Mouse (Mus musculus) liver, adult (tissue): ENCODE measurements around the gene Gm44973.

Experiments used
- GATA4 ChIP-seq: IDR thresholded peaks from 2 replicates; pipeline ENCODE4 v1.6.1; 2014; ENCODE audit warnings: mild to moderate bottlenecking, low read length; ENCODE audit not compliant: insufficient replicate concordance

Gene Gm44973

DNA sequence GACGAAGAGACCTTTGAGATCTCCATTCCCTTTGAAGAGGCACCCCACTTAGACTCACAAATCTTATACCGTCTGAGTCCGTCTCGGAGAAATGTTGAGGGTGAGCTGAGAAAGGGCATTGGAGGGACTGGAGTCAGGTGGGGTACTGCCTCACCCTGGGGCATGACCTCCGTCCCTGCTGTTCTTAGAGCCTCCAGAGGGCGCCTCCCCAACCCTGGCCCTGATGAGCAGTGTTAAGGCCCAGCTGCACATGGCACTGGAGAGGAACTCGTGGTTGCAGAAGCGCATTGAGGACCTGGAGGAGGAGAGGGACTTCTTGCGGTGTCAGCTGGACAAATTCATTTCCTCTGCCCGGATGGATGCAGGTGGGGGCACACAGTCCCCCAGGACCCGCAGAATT, 42.5 kb downstream of the Gm44973 start:
- no peak for TF ChIP-seq GATA4

DNA sequence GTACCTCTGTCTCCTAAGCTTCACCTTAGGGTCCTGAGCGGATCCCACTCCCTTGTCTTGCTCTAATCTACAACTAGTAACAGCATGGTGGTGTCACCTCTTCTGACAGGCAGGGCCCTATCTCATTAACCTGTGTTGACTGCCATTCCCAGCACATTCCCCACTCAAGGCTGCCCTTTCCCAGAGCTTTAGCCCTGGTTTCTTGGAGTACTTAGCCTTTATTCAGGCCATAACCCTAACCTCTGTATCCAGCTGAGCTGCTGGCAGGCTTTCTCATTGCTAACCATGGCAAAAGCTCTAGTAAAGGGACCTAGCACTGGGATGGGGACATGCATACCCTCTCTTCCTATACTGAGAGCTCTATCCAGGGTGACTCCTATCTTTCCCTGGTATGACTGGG, 43.3 kb downstream of the Gm44973 start:
- no peak for TF ChIP-seq GATA4

DNA sequence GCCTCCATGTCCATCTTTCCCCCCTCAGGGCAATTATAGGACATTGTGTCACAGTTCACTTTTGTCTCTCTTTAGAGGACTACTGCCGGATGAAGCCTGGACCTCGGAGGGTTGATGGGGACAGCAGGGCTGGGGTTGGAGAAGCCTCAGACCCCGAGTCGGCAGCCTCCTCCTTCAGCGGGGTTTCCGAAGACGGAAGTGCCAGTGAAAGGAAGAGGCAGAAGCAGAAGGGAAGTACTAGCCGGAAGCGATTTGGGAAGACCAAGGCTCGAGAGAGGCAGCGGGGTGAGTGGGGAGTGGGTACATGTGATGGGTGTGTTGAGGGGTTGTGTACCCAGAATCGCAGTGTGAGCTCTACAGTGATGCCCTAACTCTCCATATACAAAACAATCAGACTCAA, 44.1 kb downstream of the Gm44973 start:
- TF ChIP-seq GATA4, result no peak

DNA sequence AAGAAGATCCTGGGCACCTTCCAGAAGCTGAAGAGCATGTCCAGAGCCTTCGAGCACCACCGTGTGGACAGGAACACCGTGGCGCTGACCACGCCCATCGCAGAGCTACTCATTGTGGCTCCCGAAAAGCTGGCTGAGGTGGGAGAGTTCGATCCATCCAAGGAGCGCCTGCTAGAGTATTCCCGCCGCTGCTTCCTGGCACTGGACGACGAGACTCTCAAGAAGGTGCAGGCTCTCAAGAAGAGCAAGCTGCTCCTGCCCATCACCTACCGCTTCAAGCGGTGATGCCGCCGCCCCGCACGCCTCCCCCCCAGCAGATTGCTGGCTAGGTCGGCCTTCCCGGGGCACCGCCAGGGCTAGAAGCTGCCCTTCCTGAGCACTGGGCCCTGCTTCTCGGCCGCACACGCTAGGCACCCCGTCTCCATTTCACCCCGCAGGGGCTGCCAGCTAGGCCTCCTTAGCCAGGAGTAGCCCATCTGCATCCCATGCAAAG, 45.0 kb downstream of the Gm44973 start:
- TF ChIP-seq GATA4, result no peak

DNA sequence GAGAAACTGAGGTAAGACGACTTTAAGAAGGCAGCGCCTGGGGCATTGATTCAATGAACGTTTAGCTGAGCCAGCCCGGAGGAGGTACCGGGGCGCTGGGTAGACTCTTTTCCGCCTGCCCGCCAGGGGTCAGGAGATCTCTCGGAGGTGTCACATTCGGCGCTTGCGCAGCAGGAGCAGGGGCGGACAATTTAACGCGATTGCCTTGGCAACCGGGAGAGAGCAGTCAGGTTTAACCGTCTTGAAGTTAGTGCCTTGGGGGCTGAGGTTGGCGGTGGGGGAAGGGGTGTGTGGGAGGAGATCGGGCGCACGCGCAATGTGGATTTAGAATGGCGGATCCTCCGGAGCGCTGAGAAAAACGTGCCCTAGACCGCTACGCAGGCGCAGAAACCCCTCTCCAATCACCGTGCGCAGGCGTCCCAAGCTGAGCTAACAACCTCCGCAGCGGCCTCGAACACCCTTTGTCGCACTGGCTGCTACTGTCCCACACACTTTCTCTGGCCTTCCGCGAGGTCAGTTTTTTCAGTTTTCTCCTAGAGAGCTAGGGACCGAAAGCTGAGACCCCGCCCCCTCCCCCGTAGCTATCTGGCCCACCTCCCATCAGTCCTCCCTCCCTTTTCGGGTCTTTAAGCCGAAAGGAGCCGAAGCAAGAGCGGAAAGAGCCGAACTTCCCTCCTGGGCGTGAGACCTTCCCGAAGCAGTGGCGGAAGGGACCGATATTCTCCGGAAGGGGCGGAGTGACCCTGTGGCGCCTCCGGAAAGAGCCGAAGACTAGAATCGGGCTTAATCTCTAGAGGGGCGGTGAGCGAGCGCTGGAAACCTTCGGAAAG, 45.9 kb downstream of the Gm44973 start:
- peak; percentile 46; the same call in 1 of the 2 replicates for TF ChIP-seq GATA4

DNA sequence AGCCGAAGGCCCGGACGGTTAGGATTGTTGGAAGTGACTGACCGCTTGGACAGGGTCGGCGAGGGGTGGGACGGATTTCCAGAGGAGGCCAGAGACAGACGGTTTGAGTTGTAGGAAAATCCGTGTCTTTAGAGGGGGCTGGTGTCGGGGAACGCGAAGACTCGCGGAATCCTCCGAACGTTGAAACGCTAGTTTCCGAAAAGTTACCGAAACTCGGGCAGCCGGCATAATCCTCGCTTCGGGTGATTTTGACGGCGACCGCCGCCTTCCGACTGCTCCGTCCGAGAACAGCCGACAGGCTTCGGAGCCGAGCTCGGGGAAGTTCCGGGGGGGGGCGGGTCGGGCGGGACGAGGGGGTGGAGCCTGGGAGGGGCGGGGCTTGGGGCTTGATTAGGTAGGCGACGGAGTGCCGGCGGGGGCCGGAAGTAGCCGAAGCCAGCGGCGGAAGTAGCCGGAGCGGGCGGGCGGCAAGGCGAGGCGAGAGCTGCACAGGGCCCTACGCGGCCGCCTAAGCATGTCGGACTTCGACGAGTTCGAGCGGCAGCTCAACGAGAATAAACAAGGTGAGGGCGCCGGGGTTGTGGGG, 46.6 kb downstream of the Gm44973 start, which contains the start of gene U2af2:
TSS of gene U2af2 (plus strand) at position 370 of the 586 bp plus-strand sequence.
- peak; percentile 4; the same call in 1 of the 2 replicates for TF ChIP-seq GATA4

DNA sequence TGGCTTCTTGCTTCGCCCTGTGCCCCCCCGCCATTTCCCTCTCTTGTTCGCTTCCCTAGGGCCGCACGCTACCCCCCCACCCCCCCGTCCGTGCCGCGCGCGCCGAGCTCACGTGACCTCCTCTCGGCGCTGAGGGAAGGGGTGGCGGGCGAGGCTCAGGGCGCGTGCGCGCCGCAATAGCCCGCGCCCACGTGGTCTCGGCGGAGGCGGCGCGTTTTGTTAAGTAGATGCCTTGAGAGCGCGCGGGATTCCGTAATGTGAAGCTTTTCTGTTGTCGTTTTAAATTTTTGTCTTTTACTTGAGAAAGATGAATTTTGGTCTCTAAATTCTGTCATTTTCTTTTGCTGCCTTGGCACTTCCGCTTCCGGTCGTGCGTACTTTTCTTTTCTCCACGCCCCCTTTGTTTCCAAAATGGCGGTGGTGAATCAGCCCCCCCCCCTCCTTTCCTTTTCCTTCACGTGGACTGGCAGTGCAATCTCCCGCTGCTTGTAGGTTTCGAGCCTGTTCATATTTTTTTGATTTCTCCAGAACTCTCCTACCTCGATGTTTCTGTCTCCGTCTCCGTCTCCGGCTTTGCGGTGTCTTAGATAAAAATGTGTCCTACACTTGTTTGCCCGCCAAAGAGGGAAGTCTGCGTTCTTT, 47.2 kb downstream of the Gm44973 start:
- no peak for TF ChIP-seq GATA4

DNA sequence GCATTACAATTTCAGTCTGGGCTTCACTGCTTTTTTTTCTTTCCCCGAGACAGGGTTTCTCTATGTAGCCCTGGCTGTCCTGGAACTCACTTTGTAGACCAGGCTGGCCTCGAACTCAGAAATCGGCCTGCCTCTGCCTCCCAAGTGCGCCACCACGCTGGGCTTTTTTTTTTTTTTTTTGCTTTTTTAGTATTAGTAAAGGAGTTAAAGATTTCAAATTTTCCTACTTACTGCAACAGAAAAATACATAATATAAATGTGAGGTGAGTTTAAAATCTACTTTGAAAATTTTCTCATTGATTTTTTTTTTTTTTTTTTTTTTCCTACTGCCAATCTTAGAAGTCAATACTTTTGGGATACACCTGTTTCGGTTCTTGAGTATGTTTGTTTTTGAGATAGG, 49.6 kb downstream of the Gm44973 start:
- no peak for TF ChIP-seq GATA4

DNA sequence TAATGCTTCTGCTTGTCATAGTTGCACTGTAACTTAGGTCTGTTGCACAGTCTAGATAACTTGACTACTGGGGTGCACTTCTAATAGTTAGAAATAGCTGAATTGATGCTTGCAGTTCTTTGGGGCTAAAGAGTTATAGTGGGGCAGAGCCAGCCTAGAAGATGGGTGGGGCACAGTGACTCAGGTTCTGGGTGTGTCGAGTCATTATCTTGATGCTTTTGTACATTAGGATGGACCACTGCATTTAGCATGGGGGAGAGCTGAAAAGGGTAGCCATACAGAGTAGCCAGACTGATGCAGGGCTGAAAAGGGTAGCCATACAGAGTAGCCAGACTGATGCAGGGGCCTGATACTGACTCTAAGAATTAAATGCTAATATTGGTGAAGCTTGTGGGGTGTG, 58.3 kb downstream of the Gm44973 start:
- TF ChIP-seq GATA4, result no peak

DNA sequence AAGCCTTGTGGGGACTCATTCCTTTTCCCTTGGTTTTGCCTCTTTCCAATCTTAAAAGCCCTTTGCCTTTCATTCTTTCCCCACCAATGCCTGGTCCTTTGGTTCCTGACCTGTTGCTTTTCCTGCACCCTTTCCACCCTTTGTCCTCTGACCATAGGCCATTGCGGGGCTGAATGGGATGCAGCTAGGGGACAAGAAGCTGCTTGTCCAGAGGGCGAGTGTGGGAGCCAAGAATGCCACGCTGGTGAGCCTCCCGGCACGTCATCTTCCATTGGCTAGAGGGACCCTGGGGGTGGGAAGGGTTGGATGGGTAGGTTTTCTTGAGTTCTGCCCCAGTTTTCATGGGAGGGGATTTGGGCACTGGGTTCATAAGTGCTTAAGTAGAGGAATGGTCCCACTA, 59.7 kb downstream of the Gm44973 start:
- TF ChIP-seq GATA4, result no peak

DNA sequence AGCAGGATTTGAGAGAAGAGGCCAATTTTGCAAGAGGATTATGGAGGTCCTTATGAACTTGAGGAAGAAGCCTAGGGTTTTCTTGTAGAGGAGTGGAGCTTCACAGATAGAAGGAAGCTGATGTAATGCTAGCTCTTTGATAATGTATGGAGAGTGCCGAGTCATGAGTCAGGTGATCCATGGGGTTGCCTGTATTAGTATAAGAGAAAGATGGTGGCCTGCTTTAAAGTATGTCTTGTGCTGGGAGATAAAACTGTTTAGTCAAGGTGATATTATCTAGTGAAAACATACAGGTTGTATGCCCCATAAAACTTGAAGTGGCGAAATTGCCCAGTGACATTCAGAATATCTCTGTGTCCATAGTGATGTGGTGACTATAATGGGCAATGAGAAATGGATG, 61.6 kb downstream of the Gm44973 start:
- TF ChIP-seq GATA4, result no peak

DNA sequence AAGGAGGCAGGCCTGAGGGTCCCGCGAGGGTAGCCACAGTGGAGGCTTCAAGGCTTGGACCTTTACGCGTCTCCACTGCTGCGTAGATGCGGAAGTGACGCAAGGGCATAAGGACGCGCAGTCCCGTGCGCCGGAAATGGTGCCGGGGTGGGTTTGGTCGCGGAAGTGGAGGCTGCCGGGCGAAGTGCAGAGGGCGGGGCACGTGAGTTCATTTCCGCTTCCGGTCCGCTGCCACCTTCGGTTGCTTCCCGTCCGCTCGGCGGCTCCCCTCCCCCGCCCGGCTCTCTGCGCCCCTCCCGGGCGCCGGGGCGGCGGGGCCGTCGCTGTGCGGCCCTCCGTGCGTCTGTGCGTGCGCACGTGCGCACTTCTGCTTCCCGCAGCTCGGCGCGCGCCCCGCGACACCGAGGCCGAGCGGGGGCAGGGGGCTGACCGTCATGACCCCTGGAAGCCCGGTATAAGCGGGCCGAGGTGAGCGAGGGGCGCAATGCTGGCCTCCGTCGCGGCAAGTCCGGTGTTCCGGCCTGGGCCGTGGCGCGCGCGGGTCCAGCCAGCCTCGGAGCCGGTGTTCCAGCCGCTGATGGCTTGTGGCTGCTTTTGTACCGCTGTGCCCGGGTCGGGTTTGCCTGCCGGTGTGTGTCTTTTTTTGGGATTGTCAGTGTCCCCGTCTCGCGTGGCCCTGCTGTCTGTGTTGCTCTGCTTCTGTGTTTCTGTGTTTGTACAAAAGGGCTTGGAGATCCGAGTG, 64.9 kb downstream of the Gm44973 start, which contains the start of gene Epn1:
TSS of gene Epn1 (plus strand) at position 226 of the 742 bp plus-strand sequence.
- peak; percentile 48; the same call in 1 of the 2 replicates for TF ChIP-seq GATA4

DNA sequence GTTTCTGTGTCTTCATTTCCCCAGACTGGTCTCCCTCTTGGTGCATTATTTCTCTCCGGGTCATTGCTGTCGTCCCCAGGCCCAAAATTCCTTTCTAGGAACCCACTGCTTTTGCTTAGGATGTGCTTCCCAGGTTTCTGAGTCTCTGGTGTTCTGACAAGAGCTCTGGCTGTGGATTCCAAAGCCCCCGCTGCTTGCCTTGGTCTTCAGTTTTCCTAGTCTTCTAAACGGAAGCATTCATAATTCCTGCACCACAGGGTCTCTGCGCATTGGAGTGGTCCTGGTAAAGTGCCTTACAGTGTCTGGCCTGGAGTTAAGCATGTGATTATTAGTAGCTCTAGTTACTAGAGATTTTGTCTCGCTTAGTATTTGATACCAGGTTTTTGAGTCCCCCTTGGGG, 65.5 kb downstream of the Gm44973 start:
- TF ChIP-seq GATA4, result no peak

DNA sequence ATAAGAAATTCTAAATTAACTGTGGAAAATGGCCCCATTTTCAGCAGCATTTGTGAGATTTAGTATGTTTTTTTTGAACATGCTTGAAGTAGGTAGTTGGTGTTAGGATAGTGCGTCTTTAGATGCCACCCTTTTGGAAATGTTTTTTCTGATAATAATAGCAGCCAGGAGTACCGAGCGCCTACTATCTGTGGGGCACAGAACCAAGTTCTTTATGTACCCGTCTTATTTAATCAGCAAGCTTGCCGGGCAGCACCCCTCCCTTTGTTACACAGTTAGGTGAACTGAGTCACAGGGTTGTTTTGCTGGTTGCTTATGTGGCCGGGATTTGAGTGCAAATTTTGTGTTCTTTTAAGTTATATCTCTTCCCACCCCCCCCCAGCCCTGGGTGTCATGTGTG, 65.9 kb downstream of the Gm44973 start:
- no peak for TF ChIP-seq GATA4

DNA sequence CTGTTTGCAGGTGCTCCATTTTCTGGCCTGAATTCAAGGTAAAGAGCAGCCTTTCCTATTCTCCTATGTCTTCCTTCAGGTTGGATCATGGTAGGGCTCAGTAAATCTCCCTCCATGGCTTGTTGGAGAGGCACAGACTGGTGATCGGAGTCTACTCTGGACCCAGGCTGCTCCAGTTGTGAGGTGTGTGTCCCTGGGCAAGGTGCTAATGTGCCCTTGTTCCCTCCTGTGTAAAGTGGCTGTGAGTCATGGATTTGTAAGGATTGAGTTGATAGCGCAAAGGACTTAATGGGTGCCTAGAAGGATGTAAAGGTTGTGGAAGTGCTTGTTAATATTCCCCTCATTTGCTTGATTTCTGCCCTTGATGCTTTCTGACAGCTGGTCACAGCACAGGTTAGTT, 66.6 kb downstream of the Gm44973 start:
- no peak for TF ChIP-seq GATA4
